Mouse (Mus musculus) frontal cortex, postnatal 25 days (tissue): ENCODE measurements at regions not wholly inside any gene's neighbourhood (a gene's known extent, or its start where the extent isn't known, plus 50 kb on each side); places are given as distances from the start of the nearest gene placed in this dataset.

Experiments
- DNase-seq, 2 experiments: peaks; one replicate each; pipeline ENCODE4 v3.0.0; 2022; ENCODE audit warnings: low spot score in 2 of 2

- no peak for DNase-seq
These were observed 271.0 kb downstream of the Hlx start for GRCm38 (mm10) chr1:184461411-184461810.

GRCm38 (mm10) chr1:184456727-184457126, 275.7 kb downstream of the Hlx start:
- no peak for DNase-seq

- DNase-seq, result no peak
These were observed 278.0 kb downstream of the Hlx start for GRCm38 (mm10) chr1:184454381-184454780.

GRCm38 (mm10) chr1:184453673-184454072, 278.7 kb downstream of the Hlx start:
- no peak for DNase-seq

- no peak for DNase-seq
These were observed 279.4 kb downstream of the Hlx start for GRCm38 (mm10) chr1:184453061-184453460.

GRCm38 (mm10) chr1:184451686-184452085, 280.7 kb downstream of the Hlx start:
- DNase-seq, result no peak

GRCm38 (mm10) chr1:184449007-184449406, 283.4 kb downstream of the Hlx start:
- DNase-seq, result no peak

GRCm38 (mm10) chr1:184447911-184448310, 284.5 kb downstream of the Hlx start:
- DNase-seq, result peak; percentile 62 to 63

GRCm38 (mm10) chr1:184447161-184447667, 285.2 kb downstream of the Hlx start:
- DNase-seq, result no peak

- DNase-seq, result no peak
These were observed 288.2 kb downstream of the Hlx start for GRCm38 (mm10) chr1:184444189-184444588.

- DNase-seq, result no peak
These were observed 289.7 kb downstream of the Hlx start for GRCm38 (mm10) chr1:184442701-184443100.

- no peak for DNase-seq
These were observed 291.3 kb downstream of the Hlx start for GRCm38 (mm10) chr1:184441005-184441557.

- no peak for DNase-seq
These were observed 292.9 kb downstream of the Hlx start for GRCm38 (mm10) chr1:184439506-184439905.

GRCm38 (mm10) chr1:184436387-184436786, 296.0 kb downstream of the Hlx start:
- no peak for DNase-seq

GRCm38 (mm10) chr1:184428612-184429011, 303.8 kb downstream of the Hlx start:
- DNase-seq, result no peak

GRCm38 (mm10) chr1:184428035-184428434, 304.4 kb downstream of the Hlx start:
- DNase-seq, result no peak

- no peak for DNase-seq
These were observed 306.7 kb downstream of the Hlx start for GRCm38 (mm10) chr1:184425694-184426093.

GRCm38 (mm10) chr1:184424035-184424434, 308.4 kb downstream of the Hlx start:
- DNase-seq, result no peak

GRCm38 (mm10) chr1:184412596-184412995, 319.8 kb downstream of the Hlx start:
- no peak for DNase-seq

- no peak for DNase-seq
These were observed 321.4 kb downstream of the Hlx start for GRCm38 (mm10) chr1:184411066-184411465.

- no peak for DNase-seq
These were observed 322.4 kb downstream of the Hlx start for GRCm38 (mm10) chr1:184409986-184410385.

- DNase-seq, result no peak
These were observed 329.4 kb downstream of the Hlx start for GRCm38 (mm10) chr1:184402985-184403384.

- peak; percentile 8 to 16 for DNase-seq
These were observed 337.2 kb downstream of the Hlx start for GRCm38 (mm10) chr1:184395215-184395614.

- no peak for DNase-seq
These were observed 337.7 kb downstream of the Hlx start for GRCm38 (mm10) chr1:184394559-184395194.
